Comparison of ENCODE assay signal across 22 mouse cellular contexts in genomic region chr3:159760949-159761348, GRCm38 (mm10).
DNase-seq lines count a peak whose midpoint lies in the region; ATAC-seq and TF ChIP-seq lines count a peak whose summit lies in the region.
"Had no signal": no experiment of that assay in that cellular context is flagged by ENCODE, and none has a peak within 500 bp of the region (broad histone marks: within the 10 kb centered on the region; RNA-seq: fewer than 3 reads in every experiment).

No protein-coding gene starts in this region.

- no peak for TF ChIP-seq CTCF in CH12.LX (conservative IDR thresholded peaks at IDR 0.05 in 1 of 2, IDR thresholded peaks at IDR 0.05 in 1 of 2; ENCODE audit: low read depth in 2 of 2, low read length in 2 of 2)

- no peak for TF ChIP-seq EP300 in CH12.LX (IDR thresholded peaks at IDR 0.05; ENCODE audit: low read length)

- H3K9ac ChIP-seq in CH12.LX (ENCODE audit: insufficient read depth, low read depth): no peak overlapping the region

- H3K36me3 ChIP-seq in CH12.LX (replicated peaks in 1 of 2; ENCODE audit: control insufficient read depth in 1 of 2, insufficient read depth in 1 of 2, low read length in 1 of 2): no peaks in the 10 kb centered on the region
- no peaks in the 10 kb centered on the region for H3K36me3 ChIP-seq in embryonic facial prominence, embryonic 10.5 days (replicated peaks)
- H3K36me3 ChIP-seq: G1E had no signal

- TF ChIP-seq POLR2A in CH12.LX (IDR thresholded peaks at IDR 0.05; ENCODE audit: low read depth, low read length): no peak

- H3K4me3 ChIP-seq in CH12.LX (replicated peaks in 1 of 3; ENCODE audit: low read depth in 2 of 3, low read length in 2 of 3, poor library complexity in 1 of 3): no peak overlapping the region
- no peak overlapping the region for H3K4me3 ChIP-seq in embryonic facial prominence, embryonic 10.5 days

- DNase-seq in frontal cortex, postnatal 25 days (ENCODE audit: low spot score in 2 of 2): no peak
- DNase-seq in CH12.LX (ENCODE audit: extremely low read depth): peak; percentile 30
- peak; percentile 26 for DNase-seq in brain, adult 2 months (ENCODE audit: low read depth, low spot score)
- DNase-seq in thymus, postnatal 10 days (ENCODE audit: low spot score in 2 of 2): no peak
- no peak for DNase-seq in embryonic facial prominence, embryonic 10.5 days (ENCODE audit: low spot score)
- DNase-seq: adrenal gland, adult 2 months; adrenal gland, adult 8-10 months; adrenal gland, postnatal 10 days; adrenal gland, postnatal 14 days; adrenal gland, postnatal 25 days; adrenal gland, postnatal 36 days; B cell, adult 2 months; cerebellum, adult 11 months; cerebellum, adult 11-12 months; cerebellum, adult 18-20 months; cerebellum, adult 2 months; cerebellum, adult 8-10 months had no signal

- H3K79me2 ChIP-seq in CH12.LX (replicated peaks; ENCODE audit: control insufficient read depth, extremely low read depth, insufficient read depth, poor library complexity, severe bottlenecking): no peaks in the 10 kb centered on the region

- TF ChIP-seq RAD21 in CH12.LX (IDR thresholded peaks at IDR 0.05; ENCODE audit: low read depth, low read length): no peak

- H3K27me3 ChIP-seq in CH12.LX (replicated peaks): no peaks in the 10 kb centered on the region
- no peaks in the 10 kb centered on the region for H3K27me3 ChIP-seq in embryonic facial prominence, embryonic 10.5 days (replicated peaks; ENCODE audit: low read depth, poor library complexity, severe bottlenecking)
- H3K27me3 ChIP-seq: Patski had no signal

- in situ Hi-C loops in CH12.LX (cut with MboI; ENCODE audit: low pct_ligation_motif_present, low pct_unique_long_range_greater_than_20kb, low sequenced_read_pairs): no loop called here

- peak; percentile 78 for ATAC-seq in frontal cortex, adult (ENCODE audit: low TSS enrichment)
- ATAC-seq: activated CD4-positive, CD25-positive, alpha-beta regulatory T cell, adult 4 months; CD4-positive, CD25-positive, alpha-beta regulatory T cell, adult 4 months; Patski had no signal

- H3K4me2 ChIP-seq in CH12.LX (ENCODE audit: insufficient read depth, low read depth, poor library complexity, severe bottlenecking): no peak overlapping the region

- dilution Hi-C loops in CH12.LX (cut with MboI; ENCODE audit: extremely low pct_ligation_motif_present, extremely low pct_unique_long_range_greater_than_20kb, low sequenced_read_pairs): no loop called here

- H3K27ac ChIP-seq in CH12.LX (ENCODE audit: insufficient read depth, low read depth): no peak overlapping the region
- no peak overlapping the region for H3K27ac ChIP-seq in embryonic facial prominence, embryonic 10.5 days (replicated peaks)

- H3K9me3 ChIP-seq in CH12.LX (replicated peaks; ENCODE audit: low read length): no peaks in the 10 kb centered on the region
- no peaks in the 10 kb centered on the region for H3K9me3 ChIP-seq in embryonic facial prominence, embryonic 10.5 days
- H3K9me3 ChIP-seq: G1E had no signal

- H3K4me1 ChIP-seq in CH12.LX (ENCODE audit: control insufficient read depth in 1 of 2, insufficient read depth in 2 of 2): peaks cover 6 to 38% of the 10 kb centered on the region in 2 experiments
- no peaks in the 10 kb centered on the region for H3K4me1 ChIP-seq in embryonic facial prominence, embryonic 10.5 days

- WGBS in embryonic facial prominence, embryonic 10.5 days: 90% methylated on average over 2 of the region's 2 CpGs

TF ChIP-seq in CH12.LX, 34 proteins besides CTCF, POLR2A, EP300 and RAD21:
- TF ChIP-seq IRF4 (IDR thresholded peaks at IDR 0.05; ENCODE audit: low read depth, low read length) (no peak), MAFK (IDR thresholded peaks at IDR 0.05; ENCODE audit: insufficient replicate concordance, low read length) (no peak), JUND (conservative IDR thresholded peaks at IDR 0.05; ENCODE audit: low read depth, low read length) (no peak), SMC3 (IDR thresholded peaks at IDR 0.05; ENCODE audit: low read depth, low read length) (no peak), ZC3H11A (IDR thresholded peaks at IDR 0.05; ENCODE audit: low read depth, low read length) (no peak), USF2 (conservative IDR thresholded peaks at IDR 0.05; ENCODE audit: low read depth, low read length) (no peak), NRF1 (IDR thresholded peaks at IDR 0.05; ENCODE audit: low read depth, low read length) (no peak), ELF1 (IDR thresholded peaks at IDR 0.05; ENCODE audit: low read depth, low read length) (no peak), TCF12 (IDR thresholded peaks at IDR 0.05; ENCODE audit: low read depth, low read length) (no peak), KAT2A (IDR thresholded peaks at IDR 0.05; ENCODE audit: insufficient replicate concordance, low read length) (no peak), E2F4 (IDR thresholded peaks at IDR 0.05; ENCODE audit: insufficient replicate concordance, low read depth, low read length) (no peak), PAX5 (IDR thresholded peaks at IDR 0.05; ENCODE audit: low read length) (no peak), BHLHE40 (IDR thresholded peaks at IDR 0.05; ENCODE audit: low read depth, low read length) (no peak), SIN3A (IDR thresholded peaks at IDR 0.05; ENCODE audit: low read length) (no peak), ZMIZ1 (IDR thresholded peaks at IDR 0.05; ENCODE audit: low read depth, low read length) (no peak), MAZ (IDR thresholded peaks at IDR 0.05; ENCODE audit: low read depth, low read length) (no peak), ZNF384 (IDR thresholded peaks at IDR 0.05; ENCODE audit: low read depth, low read length) (no peak), USF1 (IDR thresholded peaks at IDR 0.05; ENCODE audit: low read depth, low read length) (no peak)

Comparison
In these comparisons a context has a peak if more than half of its experiments do, and no peak if none do; other contexts are left out.
1. DNase-seq: peak in CH12.LX (single experiment) and brain, adult 2 months (single experiment); none in frontal cortex, postnatal 25 days (0 of 2), thymus, postnatal 10 days (0 of 2) and embryonic facial prominence, embryonic 10.5 days (single experiment).